Mouse (Mus musculus) stomach, embryonic 15.5 days (tissue): ENCODE data around the gene Psg19. TPM values are rescaled to one million over a fixed set of nuclear protein-coding genes. Genes with fewer than 3 reads are reported as not detected.

ENCODE experiments used
- polyA plus RNA-seq: library from polyadenylated mRNA; unstranded; fragments of >200 nt; fragmentation: Nextera tagmentation; extraction: Ambion mirVana; gene quantifications from 2 replicates; pipeline ENCODE4 v1.2.1, GENCODE M21; 2015

The Psg19 gene
- polyA plus RNA-seq, 1 experiment from 2014 or later, result not detected

Other genes with a start within 250 kb of the Psg19 start
- not detected in 2 replicates for gene Psg27, start 231.2 kb downstream of the Psg19 start, polyA plus RNA-seq
- not detected in 2 replicates for gene Psg23, start 182.0 kb downstream of the Psg19 start, polyA plus RNA-seq
- not detected in 2 replicates for gene Psg21, start 141.8 kb downstream of the Psg19 start, polyA plus RNA-seq
- not detected in 2 replicates for gene Psg20, start 112.3 kb downstream of the Psg19 start, polyA plus RNA-seq
- not detected in 2 replicates for gene Psg22, start 80.4 kb downstream of the Psg19 start, polyA plus RNA-seq
- gene Psg17, start 23.1 kb upstream of the Psg19 start, polyA plus RNA-seq, result 0.08 and 0.19 TPM in 2 replicates
- 1.2 and 1.5 TPM in 2 replicates for gene Mill2, start 41.4 kb upstream of the Psg19 start, polyA plus RNA-seq
- gene Pglyrp1, start 72.8 kb upstream of the Psg19 start, polyA plus RNA-seq, result 58.2 and 79.2 TPM in 2 replicates
- 26.1 and 29.2 TPM in 2 replicates for gene Ccdc61, start 111.9 kb upstream of the Psg19 start, polyA plus RNA-seq
- gene Nova2, start 127.4 kb upstream of the Psg19 start, polyA plus RNA-seq, result 0.63 TPM in 2 replicates
- gene Nanos2, start 188.9 kb upstream of the Psg19 start, polyA plus RNA-seq, result not detected in 2 replicates
- 2.8 and 3.7 TPM in 2 replicates for gene Mypop, start 192.7 kb upstream of the Psg19 start, polyA plus RNA-seq
- gene Irf2bp1, start 205.5 kb upstream of the Psg19 start, polyA plus RNA-seq, result 23.5 and 28.0 TPM in 2 replicates
- gene Foxa3, start 225.0 kb upstream of the Psg19 start, polyA plus RNA-seq, result 30.2 and 32.7 TPM in 2 replicates
- gene Sympk, start 225.9 kb upstream of the Psg19 start, polyA plus RNA-seq, result 28.1 and 32.3 TPM in 2 replicates